Mouse (Mus musculus) heart, embryonic 14.5 days (tissue): ENCODE data around the gene Samd11. TPM values are rescaled to one million over a fixed set of nuclear protein-coding genes. Genes with fewer than 3 reads are reported as not detected.
A peak's percentile ranks its signal among the peaks of the same experiment; 100 is the strongest.

Experiments used
- ATAC-seq: fragments of 200-750 bp; cut with Nextera tagmentation; 2 replicates; pipeline ENCODE4 v1.8.0; 2017; ENCODE audit warnings: low read depth, moderate TSS enrichment; ENCODE audit not compliant: insufficient number of reproducible peaks, insufficient read depth, low FRiP score
- H3K27ac ChIP-seq, 2 experiments: fragments of 200-500 bp in 1 of 2; fragments of 300-500 bp in 1 of 2; sonication (generic) in 1 of 2; replicated peaks in 1 of 2; 2 replicates each; pipeline ENCODE4 v1.5.1; 2012 to 2014; ENCODE audit warnings: low read depth in 2 of 2, low read length in 2 of 2, control low read depth in 1 of 2, mild to moderate bottlenecking in 1 of 2, mixed read lengths in 1 of 2; ENCODE audit not compliant: control insufficient read depth in 1 of 2, insufficient read depth in 1 of 2
- H3K27me3 ChIP-seq: fragments of 300-500 bp; sonication (generic); 2 replicates; pipeline ENCODE4 v1.6.1; 2014; ENCODE audit warnings: mild to moderate bottlenecking, low read length, control low read depth; ENCODE audit not compliant: control insufficient read depth, insufficient read depth
- H3K36me3 ChIP-seq: fragments of 300-500 bp; sonication (generic); 2 replicates; pipeline ENCODE4 v1.6.1; 2014; ENCODE audit warnings: mild to moderate bottlenecking, control low read depth, low read length, mixed read lengths; ENCODE audit not compliant: control insufficient read depth, insufficient read depth
- H3K4me1 ChIP-seq, 2 experiments: fragments of 200-500 bp in 1 of 2; fragments of 300-500 bp in 1 of 2; sonication (generic) in 1 of 2; 2 replicates each; pipeline ENCODE4 v1.6.1; 2012 to 2014; ENCODE audit warnings: low read length in 2 of 2, control low read depth in 1 of 2, mixed read lengths in 1 of 2; ENCODE audit not compliant: control insufficient read depth in 2 of 2, insufficient read depth in 2 of 2
- H3K4me2 ChIP-seq: fragments of 300-500 bp; sonication (generic); 2 replicates; pipeline ENCODE4 v1.6.1; 2014; ENCODE audit warnings: mild to moderate bottlenecking, low read length
- H3K4me3 ChIP-seq, 2 experiments: fragments of 200-500 bp in 1 of 2; fragments of 300-500 bp in 1 of 2; sonication (generic) in 1 of 2; 2 replicates each; pipeline ENCODE4 v1.5.1; 2012 to 2014; ENCODE audit warnings: low read length in 2 of 2, mild to moderate bottlenecking in 2 of 2, control low read depth in 1 of 2, low read depth in 1 of 2, moderate library complexity in 1 of 2; ENCODE audit not compliant: control insufficient read depth in 1 of 2, insufficient read depth in 1 of 2
- H3K9ac ChIP-seq: fragments of 300-500 bp; sonication (generic); 2 replicates; pipeline ENCODE4 v1.6.1; 2014; ENCODE audit warnings: mild to moderate bottlenecking, low read length
- H3K9me3 ChIP-seq: fragments of 300-500 bp; sonication (generic); 2 replicates; pipeline ENCODE4 v1.6.1; 2016; ENCODE audit warnings: low read length, control low read depth; ENCODE audit not compliant: control insufficient read depth
- WGBS: fragments of 180-500 bp; shearing (Covaris S2); extraction: QIAGEN DNeasy Blood & Tissue Kit; methylation state at CpG from one replicate; pipeline ENCODE4 v1.1.7; 2014; 5-methylcytosine and 5-hydroxymethylcytosine counted together
- microRNA-seq: library from miRNA; unstranded; fragments of <30 nt; microRNA quantifications from one replicate; pipeline ENCODE4, GENCODE M21; 2016
- polyA plus RNA-seq: library from polyadenylated mRNA; unstranded; fragments of >200 nt; fragmentation: Nextera tagmentation; extraction: Ambion mirVana; gene quantifications from 2 replicates; pipeline ENCODE4 v1.2.1, GENCODE M21; 2014

Gene Samd11
- polyA plus RNA-seq, 1 experiment from 2014 or later, result 0.41 TPM

DNA sequence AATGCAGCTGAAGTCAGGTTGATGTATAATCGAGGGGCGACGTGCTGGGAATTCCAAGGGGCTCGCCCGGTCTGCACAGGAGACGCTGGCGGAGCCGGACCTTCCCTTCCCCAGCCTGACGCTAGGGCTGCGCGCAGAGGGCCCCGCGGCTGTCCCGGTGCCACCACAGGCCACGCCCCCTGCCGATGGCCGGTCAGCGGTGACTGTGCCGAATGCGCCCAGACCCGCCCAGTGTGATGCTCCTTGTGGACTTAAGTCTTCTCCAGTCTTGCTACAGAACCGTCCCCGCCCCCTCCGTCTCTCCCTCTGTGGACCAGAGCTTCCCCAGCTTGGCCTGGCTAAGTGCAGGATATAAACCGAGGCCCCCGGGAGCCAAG is 57.6 kb downstream of the Samd11 start:
- peaks cover 14% of the 10 kb centered on the region for H3K36me3 ChIP-seq
- under 1% methylated on average over 25 of the region's 26 CpGs for WGBS
- ATAC-seq, result peak; percentile 87
- H3K9me3 ChIP-seq, result no peaks in the 10 kb centered on the region
- no peaks in the 10 kb centered on the region for H3K27me3 ChIP-seq
- H3K4me2 ChIP-seq, result peak overlapping the region; percentile 59
- peaks cover 27 to 44% of the 10 kb centered on the region in 2 experiments for H3K4me1 ChIP-seq
- H3K4me3 ChIP-seq, result peak overlapping the region; percentile 48 to 84
- peak overlapping the region; percentile 73 for H3K9ac ChIP-seq
- H3K27ac ChIP-seq, result peak overlapping the region; percentile 77 to 91

DNA sequence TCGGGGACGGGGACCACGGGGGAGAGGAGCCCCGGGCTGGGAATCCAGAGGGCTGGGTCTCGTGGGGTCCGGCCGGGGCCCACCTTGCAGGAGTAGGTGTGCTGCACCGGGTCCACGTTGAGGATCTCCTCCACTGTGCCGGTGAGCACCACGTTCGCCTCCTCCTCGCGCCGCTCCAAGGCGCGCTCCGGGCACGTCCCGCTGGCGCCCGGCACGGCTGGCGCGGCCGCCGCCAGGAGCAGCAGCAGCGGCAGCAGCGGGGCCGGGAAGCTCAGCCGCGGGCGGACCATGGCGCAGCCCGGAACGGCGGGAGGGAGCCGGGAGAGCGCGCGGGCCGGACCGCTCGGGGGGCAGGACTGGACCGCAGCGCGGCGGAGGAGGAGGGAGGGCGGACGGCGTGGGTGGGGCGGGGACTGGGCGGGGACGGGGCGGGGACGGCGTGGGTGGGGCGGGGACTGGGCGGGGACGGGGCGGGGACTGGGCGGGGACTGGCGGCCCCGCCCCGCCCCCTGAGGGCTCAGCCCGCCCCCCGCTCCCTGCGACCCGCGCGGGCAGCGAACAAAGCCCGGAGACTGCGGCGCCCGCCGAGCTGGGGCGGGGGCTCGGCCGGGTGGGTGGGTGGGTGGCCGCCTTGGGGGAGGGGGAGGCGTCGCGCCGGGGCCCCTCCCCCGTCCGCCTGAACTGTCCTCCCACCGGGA is 58.2 kb downstream of the Samd11 start, which contains the start of gene Agrn:
Agrn (minus strand) TSS at position 358 of the 698 bp plus-strand sequence.
- ATAC-seq, result peak; percentile 81
- Histone ChIP-seq H3K9ac (peak within 1 kb of the TSS; percentile 94), H3K4me3 (peak within 1 kb of the TSS; percentile 84 to 93), H3K27me3 (no peaks in the 10 kb centered on the region), H3K9me3 (no peaks in the 10 kb centered on the region), H3K27ac (peak within 1 kb of the TSS; percentile 77 to 91), H3K4me2 (peak within 1 kb of the TSS; percentile 98), H3K36me3 (peaks cover 18% of the 10 kb centered on the region), H3K4me1 (peaks cover 30 to 45% of the 10 kb centered on the region in 2 experiments)
- under 1% methylated on average over 46 of the region's 88 CpGs for WGBS

Small RNAs within 50 kb of the gene (microRNA-seq; reads per million reads assigned to microRNA genes)
- gene Mir7658, result 4.8 reads per million, percentile 13 among the genes with 10 or more reads in this experiment

Other genes starting within 250 kb of the Samd11 start
- gene Tnfrsf4, start 241.8 kb downstream of the Samd11 start, polyA plus RNA-seq, result 0.51 and 0.57 TPM in 2 replicates
- gene Tnfrsf18, start 229.5 kb downstream of the Samd11 start, polyA plus RNA-seq, result 2.2 and 2.3 TPM in 2 replicates
- gene Ttll10, start 196.2 kb downstream of the Samd11 start, polyA plus RNA-seq, result 0.11 and 0.26 TPM in 2 replicates
- gene 9430015G10Rik, start 145.7 kb downstream of the Samd11 start, polyA plus RNA-seq, result 12.0 and 14.6 TPM in 2 replicates
- 0.07 and 0.22 TPM in 2 replicates for gene Rnf223, start 125.1 kb downstream of the Samd11 start, polyA plus RNA-seq
- 44.1 and 47.0 TPM in 2 replicates for gene Agrn, start 58.2 kb downstream of the Samd11 start, polyA plus RNA-seq
- gene Isg15, start 54.8 kb downstream of the Samd11 start, polyA plus RNA-seq, result 0.84 and 1.4 TPM in 2 replicates
- 0.84 and 1.4 TPM in 2 replicates for gene AW011738, start 52.4 kb downstream of the Samd11 start, polyA plus RNA-seq
- 6.1 and 6.5 TPM in 2 replicates for gene Perm1, start 39.8 kb downstream of the Samd11 start, polyA plus RNA-seq
- gene Plekhn1, start 20.8 kb downstream of the Samd11 start, polyA plus RNA-seq, result 13.5 and 15.3 TPM in 2 replicates
- 37.0 and 38.2 TPM in 2 replicates for gene Noc2l, start 19.6 kb downstream of the Samd11 start, polyA plus RNA-seq
- gene Vmn2r-ps159, start 75.4 kb upstream of the Samd11 start, polyA plus RNA-seq, result not detected in 2 replicates